Mouse (Mus musculus): ENCODE measurements around the gene Cacng7. TPM values are rescaled to one million over a fixed set of nuclear protein-coding genes. Genes with fewer than 3 reads are reported as not detected.
A peak's percentile ranks its signal among the peaks of the same experiment; 100 is the strongest.

The Cacng7 gene
- polyA plus RNA-seq, 1 experiment from 2014 or later, result 0.86 TPM

DNA sequence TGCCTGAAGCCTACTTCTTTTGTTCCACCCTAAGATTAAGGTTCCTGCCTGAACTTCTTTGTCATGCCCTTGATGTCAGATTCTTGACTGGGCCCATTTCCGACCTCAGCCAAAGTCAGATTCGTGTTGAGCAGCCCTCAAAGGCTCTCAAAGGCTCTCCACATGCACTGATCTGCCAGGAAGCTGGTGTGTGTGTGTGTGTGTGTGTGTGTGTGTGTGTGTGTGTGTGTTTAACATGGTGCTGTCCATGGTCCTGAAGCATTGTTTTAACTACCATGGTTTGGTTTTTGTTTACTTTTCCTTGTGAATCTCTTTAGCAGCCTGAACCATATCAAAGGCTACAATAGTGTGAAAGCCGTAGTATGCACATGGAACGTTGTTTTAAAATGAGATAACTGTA is 4.8 kb upstream of the Cacng7 start:
- H3K9ac ChIP-seq (ENCODE audit: low read depth, low read length), result no peak overlapping the region
- WGBS, result 59% methylated on average over 4 of the region's 4 CpGs
- no peak overlapping the region for H3K4me3 ChIP-seq (ENCODE audit: low read depth, low read length)
- no peak overlapping the region for H3K4me2 ChIP-seq (replicated peaks; ENCODE audit: low read depth)
- H3K27ac ChIP-seq (ENCODE audit: low read depth, low read length), result no peak overlapping the region
- no peak for ATAC-seq
- H3K9me3 ChIP-seq (ENCODE audit: control insufficient read depth), result no peaks in the 10 kb centered on the region
- TF ChIP-seq CTCF (IDR thresholded peaks at IDR 0.05; ENCODE audit: low read depth), result no peak
- no peaks in the 10 kb centered on the region for H3K36me3 ChIP-seq (ENCODE audit: control insufficient read depth, insufficient read depth)
- H3K4me1 ChIP-seq (replicated peaks; ENCODE audit: control insufficient read depth, insufficient read depth, low read length), result 0 out of 2 replicates have a peak, but pooled peaks cover 4% of the 10 kb centered on the region
- peaks cover 25% of the 10 kb centered on the region for H3K27me3 ChIP-seq (replicated peaks; ENCODE audit: control insufficient read depth, insufficient read depth, low read length)

DNA sequence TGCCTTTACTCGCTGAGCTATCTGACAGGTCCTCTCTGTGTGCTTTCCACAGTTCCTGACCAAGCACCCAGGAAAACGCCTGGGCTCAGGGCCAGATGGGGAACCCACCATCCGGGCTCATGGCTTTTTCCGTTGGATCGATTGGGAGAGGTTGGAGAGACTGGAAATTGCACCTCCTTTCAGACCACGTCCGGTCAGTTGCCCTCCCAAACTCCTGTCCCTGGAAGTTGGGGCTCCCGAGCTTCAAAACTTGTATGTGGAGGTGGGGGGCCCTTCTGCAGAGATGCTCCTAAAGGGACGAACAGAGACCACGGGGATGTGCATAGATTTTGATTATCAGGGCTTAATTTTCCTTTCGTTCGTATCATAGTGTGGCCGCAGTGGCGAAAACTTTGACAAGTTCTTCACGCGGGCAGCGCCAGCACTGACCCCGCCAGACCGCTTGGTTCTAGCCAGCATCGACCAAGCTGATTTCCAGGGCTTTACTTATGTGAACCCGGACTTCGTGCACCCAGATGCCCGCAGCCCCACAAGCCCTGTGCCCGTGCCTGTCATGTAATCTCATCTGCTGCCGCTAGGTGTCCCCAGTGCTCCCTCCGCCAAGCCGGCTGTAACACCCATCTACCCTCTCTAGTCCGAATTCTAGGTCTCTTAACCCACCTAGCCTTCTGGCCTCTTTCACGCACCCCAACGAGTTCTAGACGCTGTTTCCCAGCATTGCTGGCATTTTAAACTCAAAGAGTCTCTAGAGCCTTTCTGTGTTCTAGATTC is 2.8 kb upstream of the Cacng7 start:
- Histone ChIP-seq H3K4me1 (replicated peaks; ENCODE audit: control insufficient read depth, insufficient read depth, low read length) (0 out of 2 replicates have a peak, but pooled peaks cover 4% of the 10 kb centered on the region), H3K4me2 (replicated peaks; ENCODE audit: low read depth) (peak overlapping the region; percentile 27; the same call in 1 of the 2 replicates), H3K9ac (ENCODE audit: low read depth, low read length) (no peak overlapping the region), H3K4me3 (ENCODE audit: low read depth, low read length) (0 out of 2 replicates have a peak overlapping the region, but pooled peaks have one; percentile 0), H3K27ac (ENCODE audit: low read depth, low read length) (no peak overlapping the region), H3K36me3 (ENCODE audit: control insufficient read depth, insufficient read depth) (no peaks in the 10 kb centered on the region), H3K27me3 (replicated peaks; ENCODE audit: control insufficient read depth, insufficient read depth, low read length) (peaks cover 39% of the 10 kb centered on the region), H3K9me3 (ENCODE audit: control insufficient read depth) (no peaks in the 10 kb centered on the region)
- WGBS, result 20% methylated on average over 31 of the region's 31 CpGs
- peak; percentile 47 for ATAC-seq
- peak; percentile 94 for TF ChIP-seq CTCF (IDR thresholded peaks at IDR 0.05; ENCODE audit: low read depth)

DNA sequence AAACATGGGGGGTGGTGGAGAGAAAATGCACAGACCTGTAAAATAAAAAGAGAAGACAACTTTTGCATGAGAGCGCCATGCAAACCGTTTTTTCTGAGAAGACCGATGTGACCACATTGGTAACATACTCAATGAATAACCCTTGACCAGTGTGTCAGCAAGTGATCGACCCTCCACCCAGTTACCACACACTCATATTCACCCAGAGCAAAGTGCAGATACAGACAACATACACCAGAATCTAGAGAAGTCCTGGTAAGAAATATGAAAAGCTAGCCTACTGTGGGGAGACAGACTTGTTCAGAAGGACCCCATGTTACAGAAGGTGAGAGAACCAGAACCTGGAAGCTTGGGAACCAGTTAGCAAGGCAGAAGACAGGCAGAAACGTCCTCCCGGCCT is 1.6 kb upstream of the Cacng7 start:
- 0 out of 2 replicates have a peak, but pooled peaks cover 4% of the 10 kb centered on the region for H3K4me1 ChIP-seq (replicated peaks; ENCODE audit: control insufficient read depth, insufficient read depth, low read length)
- H3K27ac ChIP-seq (ENCODE audit: low read depth, low read length), result no peak overlapping the region
- 41% methylated on average over 6 of the region's 6 CpGs for WGBS
- no peak for TF ChIP-seq CTCF (IDR thresholded peaks at IDR 0.05; ENCODE audit: low read depth)
- no peaks in the 10 kb centered on the region for H3K9me3 ChIP-seq (ENCODE audit: control insufficient read depth)
- peaks cover 39% of the 10 kb centered on the region for H3K27me3 ChIP-seq (replicated peaks; ENCODE audit: control insufficient read depth, insufficient read depth, low read length)
- peak overlapping the region; percentile 45; the same call in 1 of the 2 replicates for H3K4me3 ChIP-seq (ENCODE audit: low read depth, low read length)
- no peak for ATAC-seq
- no peak overlapping the region for H3K9ac ChIP-seq (ENCODE audit: low read depth, low read length)
- H3K4me2 ChIP-seq (replicated peaks; ENCODE audit: low read depth), result peak overlapping the region; percentile 59
- no peaks in the 10 kb centered on the region for H3K36me3 ChIP-seq (ENCODE audit: control insufficient read depth, insufficient read depth)

GRCm38 (mm10) chr7:3331581-3332223 is 1.1 kb upstream of the Cacng7 start:
- Histone ChIP-seq H3K4me3 (ENCODE audit: low read depth, low read length) (peak overlapping the region; percentile 45), H3K27ac (ENCODE audit: low read depth, low read length) (no peak overlapping the region), H3K4me2 (replicated peaks; ENCODE audit: low read depth) (peak overlapping the region; percentile 59), H3K36me3 (ENCODE audit: control insufficient read depth, insufficient read depth) (no peaks in the 10 kb centered on the region), H3K27me3 (replicated peaks; ENCODE audit: control insufficient read depth, insufficient read depth, low read length) (peaks cover 39% of the 10 kb centered on the region), H3K4me1 (replicated peaks; ENCODE audit: control insufficient read depth, insufficient read depth, low read length) (0 out of 2 replicates have a peak, but pooled peaks cover 4% of the 10 kb centered on the region), H3K9me3 (ENCODE audit: control insufficient read depth) (no peaks in the 10 kb centered on the region), H3K9ac (ENCODE audit: low read depth, low read length) (no peak overlapping the region)
- 1% methylated on average over 21 of the region's 27 CpGs for WGBS
- ATAC-seq, result peak; percentile 52; the same call in 1 of the 2 replicates
- TF ChIP-seq CTCF (IDR thresholded peaks at IDR 0.05; ENCODE audit: low read depth), result no peak

DNA sequence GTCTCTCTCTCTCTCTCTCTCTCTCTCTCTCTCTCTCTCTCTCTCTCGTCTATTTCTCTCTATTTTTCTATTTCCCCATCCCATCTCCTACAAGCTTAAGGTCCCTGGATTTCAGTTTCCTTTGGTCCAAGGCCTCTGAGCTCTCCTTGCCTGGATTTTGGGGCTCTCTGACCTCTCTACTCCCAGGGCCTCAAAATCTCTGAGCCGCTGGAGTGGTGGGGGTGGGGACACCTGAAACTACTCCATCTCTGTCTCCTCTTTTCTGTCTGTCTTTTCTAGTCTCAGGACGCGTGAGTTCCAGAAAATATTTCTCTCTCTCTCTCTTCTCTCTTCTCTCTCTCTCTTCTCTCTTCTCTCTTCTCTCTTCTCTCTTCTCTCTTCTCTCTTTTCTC is 535 bp upstream of the Cacng7 start:
- Histone ChIP-seq H3K36me3 (ENCODE audit: control insufficient read depth, insufficient read depth) (no peaks in the 10 kb centered on the region), H3K9ac (ENCODE audit: low read depth, low read length) (no peak overlapping the region), H3K9me3 (ENCODE audit: control insufficient read depth) (no peaks in the 10 kb centered on the region), H3K4me3 (ENCODE audit: low read depth, low read length) (peak overlapping the region; percentile 45), H3K27ac (ENCODE audit: low read depth, low read length) (no peak overlapping the region; the same call in 1 of the 2 replicates), H3K4me1 (replicated peaks; ENCODE audit: control insufficient read depth, insufficient read depth, low read length) (0 out of 2 replicates have a peak, but pooled peaks cover 4% of the 10 kb centered on the region), H3K27me3 (replicated peaks; ENCODE audit: control insufficient read depth, insufficient read depth, low read length) (peaks cover 39% of the 10 kb centered on the region), H3K4me2 (replicated peaks; ENCODE audit: low read depth) (peak overlapping the region; percentile 59)
- no peak for TF ChIP-seq CTCF (IDR thresholded peaks at IDR 0.05; ENCODE audit: low read depth)
- 2% methylated on average over 4 of the region's 4 CpGs for WGBS
- ATAC-seq, result no peak

GRCm38 (mm10) chr7:3333542-3333941 is 787 bp downstream of the Cacng7 start:
- Histone ChIP-seq H3K9ac (ENCODE audit: low read depth, low read length) (no peak overlapping the region), H3K4me3 (ENCODE audit: low read depth, low read length) (peak overlapping the region; percentile 45), H3K4me2 (replicated peaks; ENCODE audit: low read depth) (peak overlapping the region; percentile 59), H3K4me1 (replicated peaks; ENCODE audit: control insufficient read depth, insufficient read depth, low read length) (0 out of 2 replicates have a peak, but pooled peaks cover 4% of the 10 kb centered on the region), H3K36me3 (ENCODE audit: control insufficient read depth, insufficient read depth) (no peaks in the 10 kb centered on the region), H3K27ac (ENCODE audit: low read depth, low read length) (no peak overlapping the region), H3K9me3 (ENCODE audit: control insufficient read depth) (no peaks in the 10 kb centered on the region), H3K27me3 (replicated peaks; ENCODE audit: control insufficient read depth, insufficient read depth, low read length) (peaks cover 39% of the 10 kb centered on the region)
- TF ChIP-seq CTCF (IDR thresholded peaks at IDR 0.05; ENCODE audit: low read depth), result no peak
- no peak for ATAC-seq
- WGBS, result 20% methylated on average over 5 of the region's 5 CpGs

Measured in intestine, postnatal 0 days (tissue).